Mouse (Mus musculus) lung, postnatal 36 days (tissue): ENCODE measurements at regions not wholly inside any gene's neighbourhood (a gene's known extent, or its start where the extent isn't known, plus 50 kb on each side); places are given as distances from the start of the nearest gene placed in this dataset.
A peak's percentile ranks its signal among the peaks of the same experiment; 100 is the strongest.

Source experiments
- DNase-seq: peaks from one replicate; pipeline ENCODE4 v3.0.0; 2022; ENCODE audit warnings: mixed read lengths

GRCm38 (mm10) chr12:107769801-107770515, 233.4 kb downstream of the Bcl11b start:
- DNase-seq: no peak

GRCm38 (mm10) chr12:107770516-107770836, 232.9 kb downstream of the Bcl11b start:
- DNase-seq: no peak

- DNase-seq: no peak
These were observed 232.1 kb downstream of the Bcl11b start for GRCm38 (mm10) chr12:107771325-107771724.

GRCm38 (mm10) chr12:107771809-107772208, 231.6 kb downstream of the Bcl11b start:
- no peak for DNase-seq

- DNase-seq: no peak
These were observed 225.4 kb downstream of the Bcl11b start for GRCm38 (mm10) chr12:107778046-107778445.

- DNase-seq: no peak
These were observed 223.9 kb downstream of the Bcl11b start for GRCm38 (mm10) chr12:107779306-107780057.

GRCm38 (mm10) chr12:107782147-107782546, 221.3 kb downstream of the Bcl11b start:
- no peak for DNase-seq

- DNase-seq: no peak
These were observed 219.6 kb downstream of the Bcl11b start for GRCm38 (mm10) chr12:107783831-107784230.

GRCm38 (mm10) chr12:107789818-107790217, 213.6 kb downstream of the Bcl11b start:
- no peak for DNase-seq

- DNase-seq: no peak
These were observed 203.1 kb downstream of the Bcl11b start for GRCm38 (mm10) chr12:107800296-107800695.

- DNase-seq: no peak
These were observed 195.8 kb downstream of the Bcl11b start for GRCm38 (mm10) chr12:107807634-107808033.

GRCm38 (mm10) chr12:107808158-107808715, 195.2 kb downstream of the Bcl11b start:
- DNase-seq: no peak

- DNase-seq: no peak
These were observed 192.2 kb downstream of the Bcl11b start for GRCm38 (mm10) chr12:107811231-107811630.

- DNase-seq: peak; percentile 10
These were observed 190.7 kb downstream of the Bcl11b start for GRCm38 (mm10) chr12:107812549-107813335.

GRCm38 (mm10) chr12:107814926-107815325, 188.5 kb downstream of the Bcl11b start:
- DNase-seq: no peak

GRCm38 (mm10) chr12:107823768-107824394, 179.5 kb downstream of the Bcl11b start:
- DNase-seq: no peak

- DNase-seq: no peak
These were observed 177.5 kb downstream of the Bcl11b start for GRCm38 (mm10) chr12:107825921-107826320.

- peak; percentile 3 for DNase-seq
These were observed 171.8 kb downstream of the Bcl11b start for GRCm38 (mm10) chr12:107831400-107832128.

GRCm38 (mm10) chr12:107833001-107833400, 170.4 kb downstream of the Bcl11b start:
- DNase-seq: no peak

GRCm38 (mm10) chr12:107834512-107834911, 168.9 kb downstream of the Bcl11b start:
- DNase-seq: no peak

- no peak for DNase-seq
These were observed 165.7 kb downstream of the Bcl11b start for GRCm38 (mm10) chr12:107837741-107838140.

GRCm38 (mm10) chr12:107844631-107845030, 158.8 kb downstream of the Bcl11b start:
- DNase-seq: no peak
